16 mouse cellular contexts compared by ENCODE assay signal in the genomic region with DNA sequence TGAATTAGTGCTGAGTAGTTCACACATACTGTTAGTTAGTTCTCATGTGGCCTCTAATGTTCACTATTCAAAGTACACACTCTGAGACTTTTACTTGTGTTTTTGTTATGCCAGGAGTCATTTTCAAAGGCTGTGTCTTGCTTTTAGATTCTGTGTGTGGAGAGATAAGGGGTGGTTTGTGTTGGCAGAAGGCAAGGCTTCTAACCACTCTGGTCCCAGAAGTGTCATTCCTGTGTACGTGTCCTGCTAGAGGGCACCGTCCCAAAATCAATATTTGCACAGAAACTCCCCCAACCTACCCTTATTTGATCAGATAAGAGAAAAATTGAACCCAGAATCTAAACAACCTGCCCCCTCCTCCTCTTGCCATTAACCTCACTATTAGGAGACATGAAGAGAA.
"Had no signal": no experiment of that assay in that cellular context is flagged by ENCODE, and none has a peak within 500 bp of the region (broad histone marks: within the 10 kb centered on the region; RNA-seq: fewer than 3 reads in every experiment).

No protein-coding gene starts in this region.

- H3K9me3 ChIP-seq: kidney, embryonic 15.5 days; limb, embryonic 13.5 days; midbrain, embryonic 10.5 days; neural tube, embryonic 15.5 days had no signal

- H3K36me3 ChIP-seq: kidney, embryonic 15.5 days; limb, embryonic 13.5 days; midbrain, embryonic 10.5 days; neural tube, embryonic 15.5 days had no signal

- H3K4me2 ChIP-seq: kidney, embryonic 15.5 days; limb, embryonic 13.5 days; neural tube, embryonic 15.5 days had no signal

- ATAC-seq: intestine, embryonic 16.5 days had no signal

- H3K9ac ChIP-seq: kidney, embryonic 15.5 days; limb, embryonic 13.5 days; liver, embryonic 14.5 days; neural tube, embryonic 15.5 days had no signal

- H3K27me3 ChIP-seq: kidney, embryonic 15.5 days; limb, embryonic 13.5 days; neural tube, embryonic 15.5 days had no signal

- H3K4me3 ChIP-seq: kidney, embryonic 15.5 days; limb, embryonic 13.5 days; midbrain, embryonic 10.5 days; myocyte; neural tube, embryonic 15.5 days had no signal

- H3K4me1 ChIP-seq: limb, embryonic 13.5 days; midbrain, embryonic 10.5 days had no signal

- H3K27ac ChIP-seq: kidney, embryonic 15.5 days; limb, embryonic 13.5 days; liver, embryonic 14.5 days; midbrain, embryonic 10.5 days; neural tube, embryonic 15.5 days had no signal

- DNase-seq: kidney, adult 2 months; kidney, postnatal 14 days; left cerebral cortex, postnatal 4 days; lung, postnatal 36 days; midbrain, embryonic 14.5 days; right cerebral cortex, adult 18-20 months; right cerebral cortex, postnatal 25 days; thymus, adult 2 months; thymus, postnatal 36 days had no signal
